Comparison of ENCODE assay signal across 11 mouse cellular contexts in genomic region chr2:131952456-131952855, GRCm38 (mm10). TPM values are rescaled to one million over a fixed set of nuclear protein-coding genes. Genes with fewer than 3 reads are reported as not detected.
DNase-seq lines count a peak whose midpoint lies in the region; ATAC-seq and TF ChIP-seq lines count a peak whose summit lies in the region.
"Had no signal": no experiment of that assay in that cellular context is flagged by ENCODE, and none has a peak within 500 bp of the region (broad histone marks: within the 10 kb centered on the region; RNA-seq: fewer than 3 reads in every experiment).

No protein-coding gene starts in this region.

- H3K4me1 ChIP-seq in hindbrain, postnatal 0 days (ENCODE audit: insufficient read depth, low read length), result peaks cover 13% of the 10 kb centered on the region; the same call in 1 of the 2 replicates
- H3K4me1 ChIP-seq in hindbrain, embryonic 12.5 days, result peaks cover 9% of the 10 kb centered on the region
- H3K4me1 ChIP-seq in intestine, embryonic 15.5 days (replicated peaks), result 0 out of 2 replicates have a peak, but pooled peaks cover 5% of the 10 kb centered on the region
- peaks cover 25% of the 10 kb centered on the region for H3K4me1 ChIP-seq in limb, embryonic 15.5 days

- H3K27me3 ChIP-seq in hindbrain, postnatal 0 days (ENCODE audit: insufficient read depth, low read length), result no peaks in the 10 kb centered on the region
- peaks cover 52% of the 10 kb centered on the region for H3K27me3 ChIP-seq in hindbrain, embryonic 12.5 days
- peaks cover 14% of the 10 kb centered on the region for H3K27me3 ChIP-seq in intestine, embryonic 15.5 days (replicated peaks)
- H3K27me3 ChIP-seq in limb, embryonic 15.5 days, result peaks cover 39% of the 10 kb centered on the region

- H3K27ac ChIP-seq in hindbrain, postnatal 0 days, result no peak overlapping the region
- H3K27ac ChIP-seq in hindbrain, embryonic 12.5 days, result no peak overlapping the region
- no peak overlapping the region for H3K27ac ChIP-seq in intestine, embryonic 15.5 days
- no peak overlapping the region for H3K27ac ChIP-seq in limb, embryonic 15.5 days

- no peak overlapping the region for H3K4me3 ChIP-seq in hindbrain, postnatal 0 days (ENCODE audit: low read length)
- H3K4me3 ChIP-seq in hindbrain, embryonic 12.5 days, result no peak overlapping the region
- H3K4me3 ChIP-seq in intestine, embryonic 15.5 days (replicated peaks), result no peak overlapping the region
- 0 out of 2 replicates have a peak overlapping the region, but pooled peaks have one; percentile 14 for H3K4me3 ChIP-seq in limb, embryonic 15.5 days

- 31% methylated on average over 2 of the region's 2 CpGs for WGBS in hindbrain, postnatal 0 days
- 58% methylated on average over 2 of the region's 2 CpGs for WGBS in hindbrain, embryonic 12.5 days
- 49% methylated on average over 2 of the region's 2 CpGs for WGBS in intestine, embryonic 15.5 days
- WGBS in limb, embryonic 15.5 days, result 49% methylated on average over 2 of the region's 2 CpGs

- no peaks in the 10 kb centered on the region for H3K36me3 ChIP-seq in hindbrain, postnatal 0 days (ENCODE audit: insufficient read depth, low read length)
- H3K36me3 ChIP-seq in hindbrain, embryonic 12.5 days, result no peaks in the 10 kb centered on the region
- no peaks in the 10 kb centered on the region for H3K36me3 ChIP-seq in intestine, embryonic 15.5 days
- no peaks in the 10 kb centered on the region for H3K36me3 ChIP-seq in limb, embryonic 15.5 days

- no peaks in the 10 kb centered on the region for H3K9me3 ChIP-seq in hindbrain, postnatal 0 days (ENCODE audit: low read length)
- H3K9me3 ChIP-seq in hindbrain, embryonic 12.5 days (replicated peaks), result no peaks in the 10 kb centered on the region
- no peaks in the 10 kb centered on the region for H3K9me3 ChIP-seq in intestine, embryonic 15.5 days
- H3K9me3 ChIP-seq in limb, embryonic 15.5 days, result no peaks in the 10 kb centered on the region

- H3K4me2 ChIP-seq in hindbrain, postnatal 0 days (ENCODE audit: low read depth, low read length), result peak overlapping the region; percentile 51
- no peak overlapping the region for H3K4me2 ChIP-seq in hindbrain, embryonic 12.5 days (replicated peaks)
- H3K4me2 ChIP-seq in intestine, embryonic 15.5 days (replicated peaks), result peak overlapping the region; percentile 49; the same call in 1 of the 2 replicates
- no peak overlapping the region for H3K4me2 ChIP-seq in limb, embryonic 15.5 days

- H3K9ac ChIP-seq in hindbrain, postnatal 0 days (replicated peaks; ENCODE audit: low read length), result no peak overlapping the region
- no peak overlapping the region for H3K9ac ChIP-seq in hindbrain, embryonic 12.5 days
- no peak overlapping the region for H3K9ac ChIP-seq in intestine, embryonic 15.5 days
- no peak overlapping the region for H3K9ac ChIP-seq in limb, embryonic 15.5 days

- DNase-seq in hindbrain, postnatal 0 days (ENCODE audit: low spot score), result peak; percentile 35
- DNase-seq in retina, postnatal 1 day, result peak; percentile 31
- no peak for DNase-seq in retina, embryonic 14.5 days (ENCODE audit: low spot score)
- no peak for DNase-seq in thymus, postnatal 36 days

- no peak for TF ChIP-seq CTCF in hindbrain, postnatal 0 days (IDR thresholded peaks at IDR 0.05; ENCODE audit: low read depth)

- no peak for ATAC-seq in hindbrain, postnatal 0 days
- ATAC-seq in hindbrain, embryonic 12.5 days (ENCODE audit: low FRiP score), result no peak
- no peak for ATAC-seq in intestine, embryonic 15.5 days
- no peak for ATAC-seq in limb, embryonic 15.5 days (ENCODE audit: insufficient number of reproducible peaks, low FRiP score, low TSS enrichment, low read depth)
- ATAC-seq: forebrain, embryonic 14.5 days had no signal

RNA-seq across cellular contexts. Expression of gene Prnd, which starts 1.8 kb away (rescaled TPM):
- 4.4 and 5.6 TPM in 2 replicates for total RNA-seq in hindbrain, postnatal 0 days (2014; rRNA removed)
- 6.4 and 7.2 TPM in 2 replicates for polyA plus RNA-seq in hindbrain, postnatal 0 days (2015; fragmentation: Nextera tagmentation; extraction: Ambion mirVana)
- 11.6 and 13.3 TPM in 2 replicates for polyA plus RNA-seq in hindbrain, embryonic 12.5 days (2016; fragmentation: Nextera tagmentation; extraction: Ambion mirVana)
- 30.3 and 34.6 TPM in 2 replicates for polyA plus RNA-seq in intestine, embryonic 15.5 days (2015; fragmentation: Nextera tagmentation; extraction: Ambion mirVana)
- polyA plus RNA-seq in limb, embryonic 15.5 days (2015; fragmentation: Nextera tagmentation; extraction: Ambion mirVana), result 49.7 and 54.0 TPM in 2 replicates
- total RNA-seq: granulocyte monocyte progenitor cell, adult 5-6 weeks; monocyte, adult 5-6 weeks had no signal

RNA-seq across cellular contexts. Expression of gene Prn, which starts 42.7 kb away (rescaled TPM):
- not detected in 2 replicates for total RNA-seq in hindbrain, postnatal 0 days (2014; rRNA removed)
- polyA plus RNA-seq in hindbrain, postnatal 0 days (2015; fragmentation: Nextera tagmentation; extraction: Ambion mirVana), result 0.25 and 0.26 TPM in 2 replicates
- not detected in 2 replicates for polyA plus RNA-seq in hindbrain, embryonic 12.5 days (2016; fragmentation: Nextera tagmentation; extraction: Ambion mirVana)
- polyA plus RNA-seq in intestine, embryonic 15.5 days (2015; fragmentation: Nextera tagmentation; extraction: Ambion mirVana), result 0.25 TPM in 1 of 2 replicates, not detected in the other
- polyA plus RNA-seq in limb, embryonic 15.5 days (2015; fragmentation: Nextera tagmentation; extraction: Ambion mirVana), result not detected in 2 replicates
- total RNA-seq: granulocyte monocyte progenitor cell, adult 5-6 weeks; monocyte, adult 5-6 weeks had no signal
- polyA plus RNA-seq: limb, embryonic 11.5 days had no signal

RNA-seq across cellular contexts. Expression of gene Prnp, which starts 42.7 kb away (rescaled TPM):
- 203 and 212 TPM in 2 replicates for total RNA-seq in hindbrain, postnatal 0 days (2014; rRNA removed)
- 227 and 234 TPM in 2 replicates for polyA plus RNA-seq in hindbrain, postnatal 0 days (2015; fragmentation: Nextera tagmentation; extraction: Ambion mirVana)
- polyA plus RNA-seq in hindbrain, embryonic 12.5 days (2016; fragmentation: Nextera tagmentation; extraction: Ambion mirVana), result 62.9 and 69.2 TPM in 2 replicates
- 59.1 and 62.3 TPM in 2 replicates for polyA plus RNA-seq in intestine, embryonic 15.5 days (2015; fragmentation: Nextera tagmentation; extraction: Ambion mirVana)
- 59.1 and 64.1 TPM in 2 replicates for polyA plus RNA-seq in limb, embryonic 15.5 days (2015; fragmentation: Nextera tagmentation; extraction: Ambion mirVana)

Comparison
In these comparisons a context has a peak if more than half of its experiments do, and no peak if none do; other contexts are left out.
1. DNase-seq: peak in hindbrain, postnatal 0 days (single experiment) and retina, postnatal 1 day (single experiment); none in retina, embryonic 14.5 days (single experiment) and thymus, postnatal 36 days (0 of 2).
2. H3K4me2 ChIP-seq: peak in hindbrain, postnatal 0 days (single experiment) and intestine, embryonic 15.5 days (single experiment); none in hindbrain, embryonic 12.5 days (single experiment) and limb, embryonic 15.5 days (single experiment).